Mouse (Mus musculus) forebrain, embryonic 11.5 days (tissue): Measurements from ENCODE around the gene Dlx1. TPM values are rescaled to one million over a fixed set of nuclear protein-coding genes. Genes with fewer than 3 reads are reported as not detected.

Source experiments
- ATAC-seq: fragments of 200-750 bp; cut with Nextera tagmentation; replicated peaks from 2 replicates; pipeline ENCODE4 v1.8.0; 2017; ENCODE audit warnings: moderate TSS enrichment; ENCODE audit not compliant: low FRiP score
- DNase-seq: peaks from one replicate; pipeline ENCODE4 v3.0.0-alpha.2; 2017; ENCODE audit warnings: low spot score
- H3K27ac ChIP-seq: fragments of 300-500 bp; sonication (generic); 2 replicates; pipeline ENCODE4 v1.5.1; 2014; ENCODE audit warnings: low read depth, low read length
- H3K27me3 ChIP-seq: fragments of 300-500 bp; sonication (generic); 2 replicates; pipeline ENCODE4 v1.6.1; 2014; ENCODE audit warnings: mild to moderate bottlenecking, low read length, mixed read lengths; ENCODE audit not compliant: control insufficient read depth, insufficient read depth
- H3K36me3 ChIP-seq: fragments of 300-500 bp; sonication (generic); 2 replicates; pipeline ENCODE4 v1.6.1; 2014; ENCODE audit warnings: mild to moderate bottlenecking, low read length, moderate library complexity, mixed read lengths; ENCODE audit not compliant: control insufficient read depth, insufficient read depth
- H3K4me1 ChIP-seq: fragments of 300-500 bp; sonication (generic); replicated peaks from 2 replicates; pipeline ENCODE4 v1.6.1; 2014; ENCODE audit warnings: low read length, mixed read lengths; ENCODE audit not compliant: control insufficient read depth, insufficient read depth
- H3K4me2 ChIP-seq: fragments of 300-500 bp; sonication (generic); 2 replicates; pipeline ENCODE4 v1.6.1; 2014; ENCODE audit warnings: low read depth, mild to moderate bottlenecking, low read length, moderate library complexity, mixed read lengths; ENCODE audit not compliant: severe bottlenecking
- H3K4me3 ChIP-seq: fragments of 300-500 bp; sonication (generic); 2 replicates; pipeline ENCODE4 v1.5.1; 2014; ENCODE audit warnings: low read depth, low read length
- H3K9ac ChIP-seq: fragments of 300-500 bp; sonication (generic); 2 replicates; pipeline ENCODE4 v1.6.1; 2014; ENCODE audit warnings: low read length
- H3K9me3 ChIP-seq: fragments of 300-500 bp; sonication (generic); 2 replicates; pipeline ENCODE4 v1.6.1; 2016; ENCODE audit warnings: low read length, mixed read lengths; ENCODE audit not compliant: control insufficient read depth
- WGBS: fragments of 180-500 bp; shearing (Covaris S2); extraction: QIAGEN DNeasy Blood & Tissue Kit; methylation state at CpG from one replicate; pipeline ENCODE4 v1.1.7; 2014; 5-methylcytosine and 5-hydroxymethylcytosine counted together
- polyA plus RNA-seq: library from polyadenylated mRNA; unstranded; fragments of >200 nt; fragmentation: Nextera tagmentation; extraction: Ambion mirVana; gene quantifications from 2 replicates; pipeline ENCODE4 v1.2.1, GENCODE M21; 2014

The Dlx1 gene
- polyA plus RNA-seq: 118 and 133 TPM in 2 replicates

DNA sequence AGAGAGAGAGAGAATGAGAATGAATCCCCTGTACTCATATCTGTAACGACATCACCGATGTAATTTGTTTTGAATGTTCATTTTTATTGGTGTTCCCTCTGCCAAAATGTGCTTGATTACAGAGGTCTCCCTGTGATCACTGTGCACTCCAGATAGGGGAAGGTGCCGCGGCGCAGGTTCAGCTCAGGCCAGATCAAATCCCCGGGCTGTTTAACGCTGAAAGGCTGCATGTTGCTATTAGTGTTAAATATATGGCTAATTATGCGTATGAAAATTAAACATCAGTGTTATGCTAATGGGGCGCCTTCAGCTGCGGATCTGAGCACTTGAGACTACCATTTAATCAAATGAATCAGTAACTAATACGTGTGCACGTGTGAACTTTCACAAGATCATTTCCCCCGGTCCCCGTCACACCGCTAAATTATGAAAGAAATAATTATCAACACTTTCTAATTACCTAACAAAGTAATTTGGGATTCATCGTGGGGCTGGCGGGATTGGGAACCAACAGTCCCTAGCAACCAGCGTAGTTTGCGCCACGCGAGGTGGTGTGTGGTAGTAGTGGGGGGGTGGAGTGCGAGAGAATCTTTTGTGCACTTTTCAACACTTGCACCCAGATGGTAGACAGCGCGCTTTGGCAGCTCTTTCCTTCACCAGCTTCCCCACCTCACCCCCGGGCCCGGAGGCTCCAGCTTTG, at the start of gene Dlx1:
TSS of gene Dlx1 (plus strand) at position 100 of the 700 bp plus-strand sequence.
- Histone ChIP-seq H3K27ac (peak within 1 kb of the TSS; percentile 87), H3K4me2 (peak within 1 kb of the TSS; percentile 81), H3K27me3 (peaks cover 91% of the 10 kb centered on the region), H3K4me3 (peak within 1 kb of the TSS; percentile 48), H3K9me3 (no peaks in the 10 kb centered on the region), H3K4me1 (peaks cover 11% of the 10 kb centered on the region; the same call in 1 of the 2 replicates), H3K9ac (peak within 1 kb of the TSS; percentile 76), H3K36me3 (no peaks in the 10 kb centered on the region)
- WGBS: under 1% methylated on average over 26 of the region's 26 CpGs
- DNase-seq: peak; percentile 60
- 0 out of 2 replicates have a peak, but pooled peaks have one; percentile 11 for ATAC-seq

GRCm38 (mm10) chr2:71479917-71480316, 48.0 kb upstream of the Dlx1 start:
- H3K27ac ChIP-seq: peak overlapping the region; percentile 39; the same call in 1 of the 2 replicates
- H3K9ac ChIP-seq: peak overlapping the region; percentile 32
- peaks cover 10% of the 10 kb centered on the region for H3K4me1 ChIP-seq
- DNase-seq (peak; percentile 67), ATAC-seq (peak; percentile 78)
- peak overlapping the region; percentile 20; the same call in 1 of the 2 replicates for H3K4me2 ChIP-seq
- no peaks in the 10 kb centered on the region for H3K27me3 ChIP-seq
- 2% methylated on average over 7 of the region's 7 CpGs for WGBS
- H3K9me3 ChIP-seq: no peaks in the 10 kb centered on the region; the same call in 1 of the 2 replicates
- H3K4me3 ChIP-seq: no peak overlapping the region
- no peaks in the 10 kb centered on the region for H3K36me3 ChIP-seq

DNA sequence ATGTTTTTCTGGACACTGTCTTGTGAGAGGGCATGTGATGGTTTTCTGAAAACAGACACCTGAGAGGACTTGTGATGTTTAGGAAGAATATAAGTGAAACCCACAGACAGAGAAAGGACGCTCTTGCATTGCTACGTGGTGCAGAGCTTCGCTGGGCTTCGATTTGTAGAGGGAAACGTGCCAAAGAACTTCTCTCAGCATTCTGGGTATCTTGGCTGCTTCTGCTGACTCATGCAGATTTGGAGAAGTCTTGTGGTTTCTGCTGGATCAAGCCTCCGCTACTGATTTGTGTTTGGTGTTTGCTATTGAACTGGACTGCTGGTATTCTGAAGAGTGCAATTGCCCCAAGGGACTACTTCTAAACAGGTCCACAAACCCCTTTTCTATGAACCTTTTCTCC, 46.1 kb upstream of the Dlx1 start:
- ATAC-seq: no peak
- 92% methylated on average over 6 of the region's 6 CpGs for WGBS
- H3K4me2 ChIP-seq: no peak overlapping the region
- no peak overlapping the region for H3K27ac ChIP-seq
- H3K27me3 ChIP-seq: no peaks in the 10 kb centered on the region
- H3K4me1 ChIP-seq: peaks cover 10% of the 10 kb centered on the region
- no peak overlapping the region for H3K4me3 ChIP-seq
- no peak for DNase-seq
- no peak overlapping the region for H3K9ac ChIP-seq
- H3K36me3 ChIP-seq: no peaks in the 10 kb centered on the region
- no peaks in the 10 kb centered on the region; the same call in 1 of the 2 replicates for H3K9me3 ChIP-seq

DNA sequence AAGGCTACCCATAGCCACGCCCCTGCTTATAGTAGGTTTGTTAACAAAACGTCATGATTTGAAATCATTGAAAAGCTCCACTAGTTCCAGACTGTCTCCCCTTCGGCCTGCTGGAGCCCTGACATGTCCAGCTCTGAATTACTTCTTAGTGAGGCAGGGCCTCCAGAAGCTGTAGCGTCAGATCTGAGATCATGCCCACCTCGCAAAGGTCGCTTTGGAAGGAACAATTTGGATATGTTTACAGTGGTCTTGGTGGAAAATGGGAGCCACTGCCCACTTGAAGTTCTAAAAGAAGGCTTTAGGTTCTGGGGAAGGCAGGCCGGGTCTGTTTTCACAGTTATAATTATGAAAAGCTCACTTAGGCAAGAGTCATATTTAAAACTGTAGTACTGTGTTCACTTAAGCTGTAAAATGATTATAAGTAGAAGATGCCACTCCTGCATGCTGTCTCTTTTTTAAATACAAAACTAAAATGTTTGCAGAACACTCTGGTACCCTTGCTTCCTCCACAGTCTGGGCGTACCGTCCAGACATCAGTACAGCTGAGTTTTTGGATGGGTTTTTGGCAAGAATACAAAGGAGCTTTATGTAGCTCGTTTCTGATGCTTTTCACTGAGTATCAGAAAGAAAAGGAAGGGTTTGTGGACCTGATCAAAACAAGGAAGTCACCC, 44.7 kb upstream of the Dlx1 start:
- no peak overlapping the region for H3K4me2 ChIP-seq
- H3K36me3 ChIP-seq: no peaks in the 10 kb centered on the region
- H3K27ac ChIP-seq: no peak overlapping the region
- no peak for ATAC-seq
- 61% methylated on average over 10 of the region's 10 CpGs for WGBS
- H3K9me3 ChIP-seq: no peaks in the 10 kb centered on the region
- no peaks in the 10 kb centered on the region for H3K27me3 ChIP-seq
- H3K4me1 ChIP-seq: peaks cover 10% of the 10 kb centered on the region
- DNase-seq: no peak
- H3K9ac ChIP-seq: no peak overlapping the region
- no peak overlapping the region for H3K4me3 ChIP-seq

- Histone ChIP-seq H3K4me1 (peaks cover 10% of the 10 kb centered on the region), H3K27ac (no peak overlapping the region), H3K4me2 (no peak overlapping the region), H3K4me3 (no peak overlapping the region), H3K36me3 (no peaks in the 10 kb centered on the region), H3K9me3 (no peaks in the 10 kb centered on the region), H3K9ac (no peak overlapping the region), H3K27me3 (no peaks in the 10 kb centered on the region)
- ATAC-seq: no peak
- WGBS: 22% methylated on average over 5 of the region's 5 CpGs
- DNase-seq: no peak
These were observed 44.2 kb upstream of the Dlx1 start for GRCm38 (mm10) chr2:71483717-71484066.

- Histone ChIP-seq H3K27me3 (no peaks in the 10 kb centered on the region), H3K9me3 (no peaks in the 10 kb centered on the region), H3K9ac (no peak overlapping the region), H3K4me3 (no peak overlapping the region), H3K27ac (no peak overlapping the region), H3K4me1 (peaks cover 3% of the 10 kb centered on the region; the same call in 1 of the 2 replicates), H3K36me3 (no peaks in the 10 kb centered on the region), H3K4me2 (no peak overlapping the region)
- ATAC-seq: no peak
- no peak for DNase-seq
These were observed 36.6 kb upstream of the Dlx1 start for GRCm38 (mm10) chr2:71491295-71491694.

- ATAC-seq (no peak), DNase-seq (no peak)
- H3K4me3 ChIP-seq: no peak overlapping the region
- H3K4me2 ChIP-seq: no peak overlapping the region
- 84% methylated on average over 12 of the region's 12 CpGs for WGBS
- no peak overlapping the region for H3K27ac ChIP-seq
- H3K36me3 ChIP-seq: no peaks in the 10 kb centered on the region
- H3K4me1 ChIP-seq: peaks cover 3% of the 10 kb centered on the region; the same call in 1 of the 2 replicates
- no peaks in the 10 kb centered on the region for H3K9me3 ChIP-seq
- H3K27me3 ChIP-seq: no peaks in the 10 kb centered on the region
- no peak overlapping the region for H3K9ac ChIP-seq
These were observed 34.7 kb upstream of the Dlx1 start for GRCm38 (mm10) chr2:71493161-71493683.

DNA sequence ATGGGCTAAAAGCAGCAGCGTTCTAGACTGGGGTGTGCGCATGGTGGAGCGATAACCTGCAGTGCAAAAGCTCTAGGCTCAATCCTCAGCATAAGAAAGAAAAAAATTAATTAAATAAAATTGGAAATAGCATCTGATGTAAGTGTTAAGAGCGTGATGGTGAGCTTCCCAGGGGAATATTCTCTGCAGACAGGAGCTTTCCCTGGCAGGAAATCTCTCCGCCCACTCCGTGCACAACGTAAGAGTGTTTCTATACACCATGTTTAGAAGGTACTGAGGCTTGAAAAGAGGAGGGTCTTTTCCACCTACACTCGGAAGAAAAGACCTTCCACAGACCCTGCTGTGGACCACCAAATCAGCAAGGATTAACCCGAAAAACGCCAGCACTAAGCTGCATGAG, 33.4 kb upstream of the Dlx1 start:
- no peak overlapping the region for H3K9ac ChIP-seq
- DNase-seq: no peak

More for the DNA sequence above, 33.4 kb upstream of the Dlx1 start:
- Histone ChIP-seq H3K9me3 (no peaks in the 10 kb centered on the region), H3K4me3 (no peak overlapping the region), H3K4me2 (no peak overlapping the region), H3K4me1 (peaks cover 3% of the 10 kb centered on the region), H3K36me3 (no peaks in the 10 kb centered on the region), H3K27ac (no peak overlapping the region), H3K27me3 (no peaks in the 10 kb centered on the region)
- no peak for ATAC-seq
- WGBS: 58% methylated on average over 10 of the region's 10 CpGs
